Mouse (Mus musculus) forebrain, embryonic 12.5 days (tissue): ENCODE results near the gene Trim26. TPM values are rescaled to one million over a fixed set of nuclear protein-coding genes. Genes with fewer than 3 reads are reported as not detected.

ENCODE experiments used
- ATAC-seq: fragments of 200-750 bp; cut with Nextera tagmentation; 2 replicates; pipeline ENCODE4 v1.8.0; 2017; ENCODE audit warnings: moderate TSS enrichment; ENCODE audit not compliant: low FRiP score
- H3K27ac ChIP-seq: fragments of 300-500 bp; sonication (generic); 2 replicates; pipeline ENCODE4 v1.5.1; 2016; ENCODE audit warnings: mild to moderate bottlenecking
- H3K27me3 ChIP-seq: fragments of 300-500 bp; sonication (generic); 2 replicates; pipeline ENCODE4 v1.6.1; 2016; ENCODE audit warnings: mild to moderate bottlenecking
- H3K36me3 ChIP-seq: fragments of 300-500 bp; sonication (generic); replicated peaks from 2 replicates; pipeline ENCODE4 v1.6.1; 2016; ENCODE audit warnings: mild to moderate bottlenecking
- H3K4me1 ChIP-seq: fragments of 300-500 bp; sonication (generic); 2 replicates; pipeline ENCODE4 v1.6.1; 2016
- H3K4me2 ChIP-seq: fragments of 300-500 bp; sonication (generic); 2 replicates; pipeline ENCODE4 v1.6.1; 2016; ENCODE audit warnings: mild to moderate bottlenecking, moderate library complexity
- H3K4me3 ChIP-seq: fragments of 300-500 bp; sonication (generic); replicated peaks from 2 replicates; pipeline ENCODE4 v1.5.1; 2016; ENCODE audit warnings: mild to moderate bottlenecking
- H3K9ac ChIP-seq: fragments of 300-500 bp; sonication (generic); 2 replicates; pipeline ENCODE4 v1.6.1; 2016; ENCODE audit warnings: mild to moderate bottlenecking
- H3K9me3 ChIP-seq: fragments of 300-500 bp; sonication (generic); 2 replicates; pipeline ENCODE4 v1.6.1; 2016
- WGBS: fragments of 180-500 bp; shearing (Covaris S2); methylation state at CpG from one replicate; pipeline ENCODE4 v1.1.7; 2016; 5-methylcytosine and 5-hydroxymethylcytosine counted together
- polyA plus RNA-seq: library from polyadenylated mRNA; unstranded; fragments of >200 nt; fragmentation: Nextera tagmentation; extraction: Ambion mirVana; gene quantifications from 2 replicates; pipeline ENCODE4 v1.2.1, GENCODE M21; 2016

The Trim26 gene
- polyA plus RNA-seq, 1 experiment from 2014 or later = 44.0 TPM

GRCm38 (mm10) chr17:36835591-36836426, 1.1 kb upstream of the Trim26 start:
- Histone ChIP-seq H3K27me3 (no peaks in the 10 kb centered on the region), H3K4me3 (peak overlapping the region; percentile 69; the same call in 1 of the 2 replicates)
- no peak for ATAC-seq

GRCm38 (mm10) chr17:36836427-36836812, 514 bp upstream of the Trim26 start:
- Histone ChIP-seq H3K4me1 (peaks cover 18% of the 10 kb centered on the region), H3K4me3 (peak overlapping the region; percentile 69), H3K9ac (peak overlapping the region; percentile 47), H3K36me3 (0 out of 2 replicates have a peak, but pooled peaks cover 3% of the 10 kb centered on the region), H3K9me3 (no peaks in the 10 kb centered on the region), H3K27me3 (no peaks in the 10 kb centered on the region), H3K27ac (peak overlapping the region; percentile 51; the same call in 1 of the 2 replicates), H3K4me2 (peak overlapping the region; percentile 62)
- 18% methylated on average over 3 of the region's 3 CpGs for WGBS
- peak; percentile 27 for ATAC-seq

More at GRCm38 (mm10) chr17:36835591-36836426, 1.1 kb upstream of the Trim26 start:
- 0 out of 2 replicates have a peak, but pooled peaks cover 3% of the 10 kb centered on the region for H3K36me3 ChIP-seq
- WGBS = 36% methylated on average over 12 of the region's 12 CpGs
- H3K9ac ChIP-seq = no peak overlapping the region
- peaks cover 18% of the 10 kb centered on the region for H3K4me1 ChIP-seq
- H3K27ac ChIP-seq = peak overlapping the region; percentile 51; the same call in 1 of the 2 replicates
- peak overlapping the region; percentile 62 for H3K4me2 ChIP-seq
- H3K9me3 ChIP-seq = no peaks in the 10 kb centered on the region

- Histone ChIP-seq H3K36me3 (0 out of 2 replicates have a peak, but pooled peaks cover 3% of the 10 kb centered on the region), H3K27me3 (no peaks in the 10 kb centered on the region), H3K9ac (no peak overlapping the region), H3K4me3 (no peak overlapping the region), H3K9me3 (no peaks in the 10 kb centered on the region), H3K27ac (no peak overlapping the region), H3K4me2 (no peak overlapping the region), H3K4me1 (peaks cover 18% of the 10 kb centered on the region)
- ATAC-seq = no peak
- WGBS = 90% methylated on average over 5 of the region's 5 CpGs
Observed at GRCm38 (mm10) chr17:36839001-36839400, 2.1 kb downstream of the Trim26 start.

- H3K27ac ChIP-seq = no peak overlapping the region
- 91% methylated on average over 3 of the region's 3 CpGs for WGBS
- H3K4me1 ChIP-seq = peaks cover 18% of the 10 kb centered on the region
- 0 out of 2 replicates have a peak, but pooled peaks cover 3% of the 10 kb centered on the region for H3K36me3 ChIP-seq
- no peak overlapping the region for H3K4me2 ChIP-seq
- no peak overlapping the region for H3K9ac ChIP-seq
- no peaks in the 10 kb centered on the region for H3K9me3 ChIP-seq
- H3K27me3 ChIP-seq = no peaks in the 10 kb centered on the region
- ATAC-seq = no peak
- H3K4me3 ChIP-seq = no peak overlapping the region
Observed at GRCm38 (mm10) chr17:36839931-36840330, 3.0 kb downstream of the Trim26 start.

GRCm38 (mm10) chr17:36840961-36841445, 4.1 kb downstream of the Trim26 start:
- H3K4me3 ChIP-seq = no peak overlapping the region
- H3K9ac ChIP-seq = no peak overlapping the region
- no peak overlapping the region for H3K27ac ChIP-seq
- no peaks in the 10 kb centered on the region for H3K9me3 ChIP-seq
- no peak overlapping the region for H3K4me2 ChIP-seq
- peaks cover 14% of the 10 kb centered on the region for H3K4me1 ChIP-seq
- 0 out of 2 replicates have a peak, but pooled peaks cover 3% of the 10 kb centered on the region for H3K36me3 ChIP-seq
- ATAC-seq = no peak
- no peaks in the 10 kb centered on the region for H3K27me3 ChIP-seq

- H3K9me3 ChIP-seq = no peaks in the 10 kb centered on the region
- ATAC-seq = no peak
- no peaks in the 10 kb centered on the region for H3K27me3 ChIP-seq
- no peak overlapping the region for H3K27ac ChIP-seq
- H3K36me3 ChIP-seq = 0 out of 2 replicates have a peak, but pooled peaks cover 3% of the 10 kb centered on the region
- WGBS = 80% methylated on average over 7 of the region's 7 CpGs
- no peak overlapping the region for H3K4me3 ChIP-seq
- no peak overlapping the region for H3K4me2 ChIP-seq
- peaks cover 4% of the 10 kb centered on the region; the same call in 1 of the 2 replicates for H3K4me1 ChIP-seq
- H3K9ac ChIP-seq = no peak overlapping the region
Observed at GRCm38 (mm10) chr17:36843696-36844095, 6.8 kb downstream of the Trim26 start.

GRCm38 (mm10) chr17:36844286-36844719, 7.4 kb downstream of the Trim26 start:
- no peak overlapping the region for H3K27ac ChIP-seq
- H3K4me2 ChIP-seq = no peak overlapping the region
- H3K4me3 ChIP-seq = no peak overlapping the region
- 0 out of 2 replicates have a peak, but pooled peaks cover 3% of the 10 kb centered on the region for H3K36me3 ChIP-seq
- H3K9me3 ChIP-seq = no peaks in the 10 kb centered on the region
- no peaks in the 10 kb centered on the region for H3K27me3 ChIP-seq
- no peak overlapping the region for H3K9ac ChIP-seq
- H3K4me1 ChIP-seq = no peaks in the 10 kb centered on the region
- ATAC-seq = no peak

GRCm38 (mm10) chr17:36844725-36845124, 7.8 kb downstream of the Trim26 start:
- H3K4me2 ChIP-seq = no peak overlapping the region
- ATAC-seq = no peak
- WGBS = 90% methylated on average over 1 of the region's 1 CpGs
- H3K4me3 ChIP-seq = no peak overlapping the region
- H3K27ac ChIP-seq = no peak overlapping the region
- H3K36me3 ChIP-seq = 0 out of 2 replicates have a peak, but pooled peaks cover 3% of the 10 kb centered on the region
- H3K9me3 ChIP-seq = no peaks in the 10 kb centered on the region
- H3K9ac ChIP-seq = no peak overlapping the region
- H3K4me1 ChIP-seq = no peaks in the 10 kb centered on the region
- H3K27me3 ChIP-seq = no peaks in the 10 kb centered on the region

GRCm38 (mm10) chr17:36848911-36849310, 12.0 kb downstream of the Trim26 start:
- H3K36me3 ChIP-seq = peaks cover 34% of the 10 kb centered on the region
- no peak overlapping the region for H3K27ac ChIP-seq
- no peaks in the 10 kb centered on the region for H3K4me1 ChIP-seq
- no peak for ATAC-seq
- H3K9ac ChIP-seq = no peak overlapping the region
- no peak overlapping the region for H3K4me3 ChIP-seq
- H3K27me3 ChIP-seq = no peaks in the 10 kb centered on the region
- H3K9me3 ChIP-seq = no peaks in the 10 kb centered on the region
- no peak overlapping the region for H3K4me2 ChIP-seq
- WGBS = 90% methylated on average over 5 of the region's 5 CpGs

- H3K36me3 ChIP-seq = peaks cover 45% of the 10 kb centered on the region
- ATAC-seq = no peak
Observed at GRCm38 (mm10) chr17:36849992-36850391, 13.1 kb downstream of the Trim26 start.

GRCm38 (mm10) chr17:36851200-36851599, 14.3 kb downstream of the Trim26 start:
- WGBS = 83% methylated on average over 5 of the region's 5 CpGs
- Histone ChIP-seq H3K36me3 (peaks cover 55% of the 10 kb centered on the region), H3K4me1 (no peaks in the 10 kb centered on the region), H3K9me3 (no peaks in the 10 kb centered on the region), H3K4me2 (no peak overlapping the region), H3K4me3 (no peak overlapping the region), H3K27me3 (no peaks in the 10 kb centered on the region), H3K9ac (no peak overlapping the region), H3K27ac (no peak overlapping the region)
- no peak for ATAC-seq

More at GRCm38 (mm10) chr17:36849992-36850391, 13.1 kb downstream of the Trim26 start:
- Histone ChIP-seq H3K4me1 (no peaks in the 10 kb centered on the region), H3K4me2 (no peak overlapping the region), H3K27ac (no peak overlapping the region), H3K27me3 (no peaks in the 10 kb centered on the region), H3K9ac (no peak overlapping the region), H3K9me3 (no peaks in the 10 kb centered on the region), H3K4me3 (no peak overlapping the region)
- 94% methylated on average over 2 of the region's 2 CpGs for WGBS

- peaks cover 59% of the 10 kb centered on the region for H3K36me3 ChIP-seq
Observed at GRCm38 (mm10) chr17:36851627-36852026, 14.7 kb downstream of the Trim26 start.

More at GRCm38 (mm10) chr17:36851627-36852026, 14.7 kb downstream of the Trim26 start:
- no peaks in the 10 kb centered on the region for H3K9me3 ChIP-seq
- H3K4me3 ChIP-seq = no peak overlapping the region
- H3K9ac ChIP-seq = no peak overlapping the region
- 90% methylated on average over 5 of the region's 5 CpGs for WGBS
- H3K4me2 ChIP-seq = no peak overlapping the region
- H3K27ac ChIP-seq = no peak overlapping the region
- no peaks in the 10 kb centered on the region for H3K27me3 ChIP-seq
- no peak for ATAC-seq
- H3K4me1 ChIP-seq = no peaks in the 10 kb centered on the region
